Mouse (Mus musculus): ENCODE measurements at regions not wholly inside any gene's neighbourhood (a gene's known extent, or its start where the extent isn't known, plus 50 kb on each side); places are given as distances from the start of the nearest gene placed in this dataset.

DNA sequence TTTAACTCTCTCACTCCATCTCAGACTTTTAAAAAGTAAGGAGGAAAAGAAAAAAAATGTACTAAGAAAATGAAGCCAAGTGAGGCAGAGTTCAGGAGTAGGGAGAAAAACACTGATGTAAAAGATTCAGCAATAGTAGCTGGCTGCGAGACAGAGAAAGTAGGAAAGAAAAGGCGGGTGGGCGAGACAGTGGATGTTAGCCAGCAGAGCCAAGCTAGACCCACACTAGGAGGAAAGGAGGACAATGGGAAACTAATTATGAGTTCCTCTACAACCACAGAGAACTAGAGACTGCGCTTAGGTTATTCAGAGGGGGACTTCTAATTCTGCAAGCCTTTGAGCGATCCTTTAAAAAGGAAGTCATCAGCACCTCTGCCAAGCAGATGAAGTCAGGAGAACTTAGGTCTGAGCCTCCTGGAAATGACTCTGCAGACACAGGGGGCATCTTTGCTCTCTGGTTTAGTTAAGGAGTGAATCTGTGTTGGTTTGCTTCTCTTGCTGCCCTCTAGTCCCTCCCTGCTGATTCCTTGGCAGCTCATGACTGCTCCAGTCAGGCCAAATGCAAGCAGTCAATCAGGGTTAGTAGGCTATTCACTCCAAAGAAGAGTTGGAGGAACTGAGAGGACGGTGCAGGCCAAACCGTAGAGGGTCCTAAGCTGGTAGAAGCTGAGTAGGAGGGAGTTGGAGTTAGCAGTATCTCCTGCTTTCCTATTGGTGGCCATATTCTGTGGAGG, 50.4 kb upstream of the Cyp1b1 start:
- no peaks in the 10 kb centered on the region for H3K27me3 ChIP-seq (ENCODE audit: control insufficient read depth, insufficient read depth, low read length)
- H3K4me3 ChIP-seq (ENCODE audit: low read depth, low read length) = no peak overlapping the region
- no peaks in the 10 kb centered on the region for H3K4me1 ChIP-seq (ENCODE audit: control insufficient read depth, insufficient read depth)
- ATAC-seq (ENCODE audit: insufficient read depth, low read depth) = 0 out of 2 replicates have a peak, but pooled peaks have one; percentile 20
- no peaks in the 10 kb centered on the region for H3K36me3 ChIP-seq (replicated peaks; ENCODE audit: control insufficient read depth, insufficient read depth, low read length)
- DNase-seq (ENCODE audit: low spot score) = no peak
- H3K4me2 ChIP-seq (ENCODE audit: low read depth, low read length) = no peak overlapping the region
- H3K9ac ChIP-seq (replicated peaks; ENCODE audit: low read depth, low read length) = no peak overlapping the region
- H3K27ac ChIP-seq (ENCODE audit: low read depth) = no peak overlapping the region
- TF ChIP-seq EP300 (IDR thresholded peaks at IDR 0.05; ENCODE audit: low read depth) (no peak), CTCF (IDR thresholded peaks at IDR 0.05; ENCODE audit: low read depth) (no peak)
- 58% methylated on average over 7 of the region's 7 CpGs for WGBS
- H3K9me3 ChIP-seq (replicated peaks; ENCODE audit: control insufficient read depth, low read length) = no peaks in the 10 kb centered on the region
